Mouse (Mus musculus): ENCODE results near the gene Olfr457. TPM values are rescaled to one million over a fixed set of nuclear protein-coding genes. Genes with fewer than 3 reads are reported as not detected.
"Not testable (repeated sequence)": the region's sequence is repeated elsewhere in the genome, so short reads cannot be mapped to it uniquely, and the experiment has no call there.

Olfr457 gene
- polyA plus RNA-seq (2014; fragmentation: Nextera tagmentation; extraction: Ambion mirVana), result not detected in 2 replicates

GRCm38 (mm10) chr6:42476235-42476634 lies at the start of gene Olfr457:
Gene Olfr457 (minus strand): TSS chr6:42476335.
- H3K27me3 ChIP-seq (ENCODE audit: control insufficient read depth, insufficient read depth, low read length), result no peaks in the 10 kb centered on the region
- no peak within 1 kb of the TSS for H3K4me3 ChIP-seq (ENCODE audit: low read depth, low read length)
- no peaks in the 10 kb centered on the region for H3K4me1 ChIP-seq (ENCODE audit: control insufficient read depth, insufficient read depth, low read length)
- DNase-seq (ENCODE audit: low spot score) (no peak), ATAC-seq (ENCODE audit: insufficient read depth, low FRiP score, low TSS enrichment) (no peak)
- WGBS, result 79% methylated on average over 1 of the region's 1 CpGs
- H3K9ac ChIP-seq (ENCODE audit: low read length), result no peak within 1 kb of the TSS
- H3K4me2 ChIP-seq (ENCODE audit: low read depth), result no peak within 1 kb of the TSS
- no peak within 1 kb of the TSS for H3K27ac ChIP-seq (ENCODE audit: low read depth, low read length)
- H3K36me3 ChIP-seq (ENCODE audit: control insufficient read depth, insufficient read depth, low read length), result no peaks in the 10 kb centered on the region
- no peaks in the 10 kb centered on the region for H3K9me3 ChIP-seq (ENCODE audit: control insufficient read depth, low read length)

GRCm38 (mm10) chr6:42513461-42513860 lies 37.3 kb upstream of the Olfr457 start:
- 82% methylated on average over 1 of the region's 1 CpGs for WGBS
- H3K4me3 ChIP-seq (ENCODE audit: low read depth, low read length), result no peak overlapping the region
- no peaks in the 10 kb centered on the region for H3K4me1 ChIP-seq (ENCODE audit: control insufficient read depth, insufficient read depth, low read length)

GRCm38 (mm10) chr6:42509311-42509710 lies 33.2 kb upstream of the Olfr457 start:
- Histone ChIP-seq H3K4me3 (ENCODE audit: low read depth, low read length) (no peak overlapping the region), H3K4me2 (ENCODE audit: low read depth) (no peak overlapping the region), H3K27me3 (ENCODE audit: control insufficient read depth, insufficient read depth, low read length) (no peaks in the 10 kb centered on the region), H3K4me1 (ENCODE audit: control insufficient read depth, insufficient read depth, low read length) (no peaks in the 10 kb centered on the region), H3K9ac (ENCODE audit: low read length) (no peak overlapping the region), H3K27ac (ENCODE audit: low read depth, low read length) (no peak overlapping the region), H3K9me3 (ENCODE audit: control insufficient read depth, low read length) (no peaks in the 10 kb centered on the region), H3K36me3 (ENCODE audit: control insufficient read depth, insufficient read depth, low read length) (no peaks in the 10 kb centered on the region)
- ATAC-seq (ENCODE audit: insufficient read depth, low FRiP score, low TSS enrichment) (no peak), DNase-seq (ENCODE audit: low spot score) (no peak)

More at GRCm38 (mm10) chr6:42513461-42513860, 37.3 kb upstream of the Olfr457 start:
- no peak for ATAC-seq (ENCODE audit: insufficient read depth, low FRiP score, low TSS enrichment)
- Histone ChIP-seq H3K9ac (ENCODE audit: low read length) (no peak overlapping the region), H3K4me2 (ENCODE audit: low read depth) (no peak overlapping the region), H3K36me3 (ENCODE audit: control insufficient read depth, insufficient read depth, low read length) (no peaks in the 10 kb centered on the region), H3K27ac (ENCODE audit: low read depth, low read length) (no peak overlapping the region), H3K27me3 (ENCODE audit: control insufficient read depth, insufficient read depth, low read length) (no peaks in the 10 kb centered on the region), H3K9me3 (ENCODE audit: control insufficient read depth, low read length) (no peaks in the 10 kb centered on the region)
- no peak for DNase-seq (ENCODE audit: low spot score)

GRCm38 (mm10) chr6:42503478-42503877 lies 27.3 kb upstream of the Olfr457 start:
- Histone ChIP-seq H3K27me3 (ENCODE audit: control insufficient read depth, insufficient read depth, low read length) (no peaks in the 10 kb centered on the region), H3K9me3 (ENCODE audit: control insufficient read depth, low read length) (no peaks in the 10 kb centered on the region), H3K4me1 (ENCODE audit: control insufficient read depth, insufficient read depth, low read length) (no peaks in the 10 kb centered on the region), H3K4me2 (ENCODE audit: low read depth) (no peak overlapping the region), H3K36me3 (ENCODE audit: control insufficient read depth, insufficient read depth, low read length) (no peaks in the 10 kb centered on the region), H3K27ac (ENCODE audit: low read depth, low read length) (no peak overlapping the region), H3K9ac (ENCODE audit: low read length) (no peak overlapping the region), H3K4me3 (ENCODE audit: low read depth, low read length) (no peak overlapping the region)
- WGBS, result 91% methylated on average over 2 of the region's 2 CpGs
- no peak for ATAC-seq (ENCODE audit: insufficient read depth, low FRiP score, low TSS enrichment)
- no peak for DNase-seq (ENCODE audit: low spot score)

GRCm38 (mm10) chr6:42489731-42490130 lies 13.6 kb upstream of the Olfr457 start:
- Histone ChIP-seq H3K27me3 (ENCODE audit: control insufficient read depth, insufficient read depth, low read length) (no peaks in the 10 kb centered on the region), H3K4me1 (ENCODE audit: control insufficient read depth, insufficient read depth, low read length) (no peaks in the 10 kb centered on the region), H3K4me2 (ENCODE audit: low read depth) (no peak overlapping the region), H3K36me3 (ENCODE audit: control insufficient read depth, insufficient read depth, low read length) (no peaks in the 10 kb centered on the region), H3K9ac (ENCODE audit: low read length) (no peak overlapping the region), H3K27ac (ENCODE audit: low read depth, low read length) (no peak overlapping the region), H3K4me3 (ENCODE audit: low read depth, low read length) (no peak overlapping the region), H3K9me3 (ENCODE audit: control insufficient read depth, low read length) (no peaks in the 10 kb centered on the region)
- WGBS, result 84% methylated on average over 1 of the region's 1 CpGs
- no peak for DNase-seq (ENCODE audit: low spot score)
- ATAC-seq (ENCODE audit: insufficient read depth, low FRiP score, low TSS enrichment), result no peak

GRCm38 (mm10) chr6:42487114-42487513 lies 11.0 kb upstream of the Olfr457 start, which contains the start of gene Olfr456:
Gene Olfr456 (minus strand): TSS chr6:42487214.
- Histone ChIP-seq H3K4me2 (ENCODE audit: low read depth) (no peak within 1 kb of the TSS), H3K4me3 (ENCODE audit: low read depth, low read length) (no peak within 1 kb of the TSS), H3K27ac (ENCODE audit: low read depth, low read length) (no peak within 1 kb of the TSS), H3K9ac (ENCODE audit: low read length) (no peak within 1 kb of the TSS), H3K27me3 (ENCODE audit: control insufficient read depth, insufficient read depth, low read length) (no peaks in the 10 kb centered on the region), H3K36me3 (ENCODE audit: control insufficient read depth, insufficient read depth, low read length) (no peaks in the 10 kb centered on the region), H3K9me3 (ENCODE audit: control insufficient read depth, low read length) (no peaks in the 10 kb centered on the region), H3K4me1 (ENCODE audit: control insufficient read depth, insufficient read depth, low read length) (no peaks in the 10 kb centered on the region)
- DNase-seq (ENCODE audit: low spot score), result no peak
- WGBS, result 86% methylated on average over 1 of the region's 1 CpGs
- ATAC-seq (ENCODE audit: insufficient read depth, low FRiP score, low TSS enrichment), result no peak

GRCm38 (mm10) chr6:42484633-42485032 lies 8.5 kb upstream of the Olfr457 start:
- no peak overlapping the region for H3K4me2 ChIP-seq (ENCODE audit: low read depth)
- no peaks in the 10 kb centered on the region for H3K4me1 ChIP-seq (ENCODE audit: control insufficient read depth, insufficient read depth, low read length)
- no peak overlapping the region for H3K27ac ChIP-seq (ENCODE audit: low read depth, low read length)
- no peak for ATAC-seq (ENCODE audit: insufficient read depth, low FRiP score, low TSS enrichment)
- H3K36me3 ChIP-seq (ENCODE audit: control insufficient read depth, insufficient read depth, low read length), result no peaks in the 10 kb centered on the region
- H3K9ac ChIP-seq (ENCODE audit: low read length), result no peak overlapping the region
- no peak overlapping the region for H3K4me3 ChIP-seq (ENCODE audit: low read depth, low read length)
- H3K9me3 ChIP-seq (ENCODE audit: control insufficient read depth, low read length), result no peaks in the 10 kb centered on the region
- no peaks in the 10 kb centered on the region for H3K27me3 ChIP-seq (ENCODE audit: control insufficient read depth, insufficient read depth, low read length)
- no peak for DNase-seq (ENCODE audit: low spot score)

- not testable (repeated sequence) for H3K9ac ChIP-seq (ENCODE audit: low read length); ATAC-seq (ENCODE audit: insufficient read depth, low FRiP score, low TSS enrichment); H3K9me3 ChIP-seq (ENCODE audit: control insufficient read depth, low read length); H3K4me1 ChIP-seq (ENCODE audit: control insufficient read depth, insufficient read depth, low read length); H3K36me3 ChIP-seq (ENCODE audit: control insufficient read depth, insufficient read depth, low read length); H3K27ac ChIP-seq (ENCODE audit: low read depth, low read length); H3K4me2 ChIP-seq (ENCODE audit: low read depth); H3K27me3 ChIP-seq (ENCODE audit: control insufficient read depth, insufficient read depth, low read length); H3K4me3 ChIP-seq (ENCODE audit: low read depth, low read length); DNase-seq (ENCODE audit: low spot score)
- whole genome bisulfite sequencing, result 92% methylated on average over 4 of the region's 4 CpGs
Observed at GRCm38 (mm10) chr6:42471298-42471697, 4.8 kb downstream of the Olfr457 start.

GRCm38 (mm10) chr6:42470542-42470941 lies 5.6 kb downstream of the Olfr457 start:
- Histone ChIP-seq H3K36me3 (ENCODE audit: control insufficient read depth, insufficient read depth, low read length) (no peaks in the 10 kb centered on the region), H3K4me1 (ENCODE audit: control insufficient read depth, insufficient read depth, low read length) (no peaks in the 10 kb centered on the region), H3K27me3 (ENCODE audit: control insufficient read depth, insufficient read depth, low read length) (no peaks in the 10 kb centered on the region), H3K4me2 (ENCODE audit: low read depth) (no peak overlapping the region), H3K4me3 (ENCODE audit: low read depth, low read length) (no peak overlapping the region), H3K9me3 (ENCODE audit: control insufficient read depth, low read length) (no peaks in the 10 kb centered on the region), H3K9ac (ENCODE audit: low read length) (no peak overlapping the region), H3K27ac (ENCODE audit: low read depth, low read length) (no peak overlapping the region)
- no peak for ATAC-seq (ENCODE audit: insufficient read depth, low FRiP score, low TSS enrichment)
- 91% methylated on average over 4 of the region's 4 CpGs for WGBS
- DNase-seq (ENCODE audit: low spot score), result no peak
